Mouse (Mus musculus): Measurements from ENCODE around the gene Acd.

Gene Acd

GRCm38 (mm10) chr8:105702001-105702401 is 1.1 kb upstream of the Acd start:
- peak; percentile 34 for DNase-seq (ENCODE audit: low spot score)

- DNase-seq (ENCODE audit: low spot score) = peak; percentile 66
Observed at GRCm38 (mm10) chr8:105700566-105700965, 336 bp downstream of the Acd start.

DNA sequence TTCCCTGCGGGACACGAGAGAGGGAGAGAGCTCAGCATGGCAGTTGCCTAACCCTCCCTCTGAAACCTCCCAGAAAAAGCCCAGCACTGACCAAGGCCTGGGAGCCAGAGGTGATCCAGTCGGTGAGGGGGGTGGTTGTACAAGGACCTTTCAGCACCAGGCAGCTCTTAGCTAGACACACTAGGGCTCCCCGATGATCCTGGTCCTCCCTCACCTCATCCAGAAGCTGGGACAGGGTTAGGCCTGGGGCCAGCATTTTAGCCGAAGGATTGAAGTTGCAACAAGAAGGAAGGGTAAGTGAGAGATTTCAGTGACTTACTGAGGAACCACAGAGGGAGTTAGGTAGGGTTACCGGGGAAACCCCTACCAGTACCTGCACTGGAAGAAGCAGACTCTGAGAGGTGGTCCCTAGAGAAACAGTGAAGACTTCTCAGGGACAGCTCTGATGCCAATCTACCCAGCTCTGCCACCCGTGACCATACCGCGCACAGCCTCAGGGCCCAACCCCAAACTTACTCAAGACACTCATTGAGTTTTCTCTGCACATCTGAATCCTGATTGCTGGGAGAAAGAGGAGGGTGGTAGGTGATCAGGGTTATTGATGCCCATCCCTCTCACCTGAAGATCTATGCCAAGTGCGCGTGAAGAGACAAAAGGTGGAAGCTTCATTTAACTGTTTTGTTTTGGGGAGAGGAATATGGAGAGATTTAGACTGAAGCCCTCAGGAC is 1.2 kb downstream of the Acd start:
- no peak for DNase-seq (ENCODE audit: low spot score)

DNA sequence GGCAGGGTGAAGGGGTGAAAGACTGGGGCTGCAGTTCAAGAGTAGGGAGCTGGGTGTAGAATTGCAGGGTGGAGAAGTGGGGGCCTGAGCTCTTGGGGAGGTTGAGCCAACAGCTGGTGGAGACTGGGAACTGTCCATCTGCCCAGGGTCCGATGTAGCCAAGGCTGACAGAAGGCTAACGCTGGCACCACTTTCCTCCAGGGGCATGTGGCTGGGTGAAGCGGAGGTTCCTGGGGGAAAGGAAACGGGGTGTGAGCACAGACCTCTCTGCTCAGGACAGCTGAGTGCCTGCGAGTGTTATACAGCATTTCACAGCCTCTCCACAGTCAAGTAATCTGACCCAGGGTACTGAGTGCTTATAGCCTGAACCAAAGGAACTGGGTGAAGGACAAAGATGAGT is 2.2 kb downstream of the Acd start:
- DNase-seq (ENCODE audit: low spot score) = no peak

DNA sequence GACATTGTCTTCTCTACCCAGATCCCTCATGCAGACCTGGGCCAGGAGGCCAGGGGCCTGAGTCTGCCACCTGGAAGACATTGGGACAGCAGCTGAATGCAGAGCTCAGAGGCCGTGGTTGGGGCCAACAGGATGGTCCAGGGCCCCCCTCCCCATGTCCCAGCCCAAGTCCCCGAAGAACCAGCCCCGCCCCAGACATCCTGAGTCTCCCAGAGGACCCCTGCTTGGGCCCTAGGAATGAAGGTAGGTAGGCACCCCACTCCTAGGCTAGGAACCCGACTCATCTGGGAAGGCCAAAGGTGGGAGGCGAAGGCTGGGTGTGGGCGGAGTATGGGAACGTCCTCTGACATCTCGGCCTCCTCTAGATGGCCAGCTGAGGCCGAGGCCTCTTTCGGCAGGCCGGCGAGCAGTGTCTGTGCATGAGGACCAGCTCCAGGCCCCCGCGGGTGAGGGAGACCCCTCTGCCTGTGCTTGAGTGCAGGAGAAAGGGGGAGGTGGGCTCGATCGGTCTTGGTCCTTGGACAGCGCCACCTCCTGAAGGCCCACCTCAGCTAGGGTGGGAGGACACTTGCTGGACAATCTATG is 3.6 kb downstream of the Acd start:
- no peak for DNase-seq (ENCODE audit: low spot score)

DNA sequence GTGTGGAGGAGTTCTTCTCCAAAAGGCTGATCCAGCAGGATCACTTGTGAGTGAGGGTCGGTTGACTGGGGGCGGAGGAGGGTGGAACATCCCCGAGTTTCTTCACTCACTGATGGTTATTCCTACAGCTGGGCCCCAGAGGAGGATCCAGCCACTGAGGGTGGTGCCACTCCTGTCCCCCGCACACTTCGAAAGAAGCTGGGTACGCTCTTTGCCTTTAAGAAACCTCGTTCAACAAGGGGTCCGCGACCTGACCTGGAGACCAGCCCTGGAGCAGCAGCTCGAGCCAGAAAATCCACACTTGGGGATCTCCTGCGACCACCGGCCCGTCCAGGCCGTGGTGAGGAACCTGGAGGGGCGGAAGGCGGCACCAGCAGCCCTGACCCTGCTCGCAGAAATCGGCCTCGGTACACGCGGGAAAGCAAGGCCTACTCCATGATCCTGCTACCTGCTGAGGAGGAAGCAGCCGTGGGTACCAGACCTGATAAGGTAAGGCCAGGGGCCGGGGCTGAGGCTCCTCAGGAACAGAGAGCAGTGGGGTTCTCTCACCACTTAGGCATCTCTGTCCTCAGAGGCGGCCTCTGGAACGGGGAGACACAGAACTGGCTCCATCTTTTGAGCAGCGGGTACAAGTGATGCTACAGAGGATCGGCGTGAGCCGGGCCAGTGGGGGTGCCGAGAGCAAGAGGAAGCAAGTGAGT is 5.7 kb downstream of the Acd start:
- DNase-seq (ENCODE audit: low spot score) = no peak

DNA sequence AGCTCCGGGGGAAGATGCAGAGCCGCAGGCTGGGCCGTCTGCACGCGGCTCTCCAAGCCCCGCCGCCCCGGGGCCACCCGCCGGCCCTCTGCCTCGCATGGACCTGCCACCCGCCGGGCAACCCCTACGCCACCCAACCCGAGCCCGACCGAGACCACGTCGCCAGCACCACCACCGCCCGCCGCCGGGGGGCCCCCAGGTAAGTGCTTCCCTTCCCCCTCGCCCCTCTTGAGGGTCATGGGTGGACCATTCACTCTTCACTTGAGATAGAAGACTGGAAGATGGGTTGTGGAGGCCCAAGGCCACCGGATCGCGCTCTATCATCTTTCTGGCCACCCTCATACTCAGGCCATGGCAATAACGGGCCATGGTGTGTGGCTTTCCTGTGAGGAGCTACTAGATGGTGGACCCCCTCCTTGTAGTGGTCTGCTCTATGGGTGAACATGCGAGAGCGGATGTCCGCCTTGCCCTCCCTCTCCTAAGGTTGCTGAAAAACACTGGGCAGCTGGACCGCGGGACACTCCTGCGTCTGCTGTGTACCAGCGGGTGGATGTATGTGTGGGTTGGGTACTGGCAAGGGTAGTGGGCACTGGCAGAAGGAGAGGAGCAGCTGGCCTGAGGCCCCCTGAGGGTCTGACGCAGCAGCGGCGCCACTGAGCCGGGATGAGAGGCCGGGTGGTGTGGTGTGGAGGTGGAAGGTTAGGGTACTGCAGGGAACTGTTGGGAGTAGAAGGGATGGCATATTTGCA is 6.7 kb downstream of the Acd start:
- no peak for DNase-seq (ENCODE audit: low spot score)

- peak; percentile 56 for DNase-seq (ENCODE audit: low spot score)
Observed at GRCm38 (mm10) chr8:105693648-105694047, 7.3 kb downstream of the Acd start.

- DNase-seq (ENCODE audit: low spot score) = no peak
Observed at GRCm38 (mm10) chr8:105692449-105693182, 8.3 kb downstream of the Acd start.

GRCm38 (mm10) chr8:105690978-105691377 is 9.9 kb downstream of the Acd start:
- DNase-seq (ENCODE audit: low spot score) = no peak

- DNase-seq (ENCODE audit: low spot score) = no peak
Observed at GRCm38 (mm10) chr8:105689983-105690360, 10.9 kb downstream of the Acd start.

DNA sequence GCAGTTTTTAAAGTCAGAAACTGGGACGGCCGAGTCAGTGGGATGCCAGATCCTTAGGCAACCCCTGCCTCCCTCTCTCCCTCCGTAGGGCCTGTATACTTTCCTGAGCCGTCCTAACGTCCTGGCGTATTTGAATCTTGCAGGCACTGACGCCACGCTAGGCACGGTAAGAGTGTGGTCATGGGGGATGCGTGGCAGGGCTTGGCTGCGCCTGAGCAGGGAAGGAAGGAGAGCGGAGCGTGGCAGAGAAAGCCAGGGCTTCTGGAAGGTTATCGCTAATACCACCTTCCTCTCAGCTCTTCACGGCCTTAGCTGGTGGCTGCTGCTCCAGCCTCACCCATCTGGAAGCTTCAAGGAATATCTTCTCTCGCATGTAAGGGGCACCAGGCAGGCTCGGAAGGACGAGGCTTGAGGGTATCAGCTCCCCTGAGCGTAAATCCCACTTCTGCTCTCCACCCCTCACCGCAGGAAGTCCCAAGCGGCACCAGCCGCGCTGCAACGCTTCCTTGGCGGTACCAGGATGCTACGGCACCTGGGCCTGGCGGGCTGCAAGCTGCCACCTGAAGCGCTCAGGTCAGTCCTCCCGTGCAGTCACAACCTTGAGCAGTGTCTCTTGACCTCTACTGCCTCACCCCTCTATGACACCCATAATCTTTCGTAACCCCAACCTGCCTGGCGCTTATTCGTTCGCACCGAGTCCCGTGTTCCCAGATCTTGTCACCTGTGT is 11.5 kb downstream of the Acd start:
- DNase-seq (ENCODE audit: low spot score) = no peak

DNA sequence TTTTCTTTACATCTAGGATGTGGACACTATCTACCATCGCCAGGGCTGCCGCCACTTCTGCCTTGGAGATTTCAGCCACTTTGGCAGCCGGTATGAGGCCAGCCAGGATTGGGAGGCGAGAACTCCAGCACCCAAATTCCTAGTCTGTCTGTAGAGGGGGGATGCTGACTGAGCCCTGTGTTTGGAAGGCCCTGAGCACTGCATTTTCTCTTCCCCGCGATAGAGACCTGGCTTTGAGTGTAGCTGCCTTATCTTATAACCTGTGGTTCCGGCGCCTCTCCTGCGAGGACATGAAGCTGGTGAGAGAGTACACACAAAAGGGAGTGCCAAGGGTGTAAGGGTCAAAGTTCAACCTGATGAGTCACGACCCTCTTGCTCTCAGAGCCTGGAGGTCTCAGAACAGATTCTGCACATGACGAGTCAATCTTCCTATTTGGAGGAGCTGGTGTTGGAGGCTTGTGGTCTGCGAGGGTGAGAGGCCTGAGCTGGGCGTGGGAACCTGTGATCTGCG is 12.6 kb downstream of the Acd start:
- DNase-seq (ENCODE audit: low spot score) = no peak

DNA sequence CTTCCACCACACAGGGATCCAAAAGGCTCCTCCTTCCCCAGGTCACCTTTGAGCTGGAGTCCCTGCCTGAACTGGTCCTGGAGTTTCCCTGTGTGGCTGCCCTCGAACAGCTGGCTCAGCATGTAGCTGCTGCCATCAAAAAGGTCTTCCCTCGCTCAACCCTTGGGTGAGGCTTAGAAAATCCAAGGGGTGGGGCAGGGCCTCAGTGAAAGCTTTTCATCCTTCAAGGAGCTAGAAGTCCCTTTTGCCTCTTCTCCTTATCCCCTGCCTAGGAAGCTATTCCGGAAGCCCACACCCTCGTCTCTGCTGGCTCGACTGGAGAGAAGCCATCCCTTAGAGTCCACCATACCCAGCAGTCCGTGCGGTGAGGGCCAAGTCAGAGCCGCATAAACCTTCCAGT is 13.4 kb downstream of the Acd start:
- no peak for DNase-seq (ENCODE audit: low spot score)

DNA sequence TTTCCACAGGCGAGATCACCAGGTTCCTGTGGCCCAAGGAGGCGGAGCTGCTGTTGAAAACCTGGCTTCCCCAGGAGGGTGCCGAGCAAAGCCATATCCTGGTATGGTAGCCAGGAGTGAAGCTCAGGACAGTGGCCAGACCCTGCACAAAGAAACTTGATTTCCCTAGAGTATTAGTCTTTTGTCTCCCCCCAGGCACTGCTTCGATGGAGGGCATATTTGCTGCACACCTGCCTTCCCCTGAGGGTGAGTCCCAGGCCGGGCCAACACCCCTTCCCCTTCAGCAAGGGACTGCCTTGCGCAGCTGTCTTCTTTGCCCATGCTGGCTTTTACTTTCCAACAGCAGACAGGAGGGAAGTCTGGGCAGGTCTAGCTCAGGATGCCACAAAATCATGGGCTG is 14.4 kb downstream of the Acd start:
- DNase-seq (ENCODE audit: low spot score) = no peak

DNA sequence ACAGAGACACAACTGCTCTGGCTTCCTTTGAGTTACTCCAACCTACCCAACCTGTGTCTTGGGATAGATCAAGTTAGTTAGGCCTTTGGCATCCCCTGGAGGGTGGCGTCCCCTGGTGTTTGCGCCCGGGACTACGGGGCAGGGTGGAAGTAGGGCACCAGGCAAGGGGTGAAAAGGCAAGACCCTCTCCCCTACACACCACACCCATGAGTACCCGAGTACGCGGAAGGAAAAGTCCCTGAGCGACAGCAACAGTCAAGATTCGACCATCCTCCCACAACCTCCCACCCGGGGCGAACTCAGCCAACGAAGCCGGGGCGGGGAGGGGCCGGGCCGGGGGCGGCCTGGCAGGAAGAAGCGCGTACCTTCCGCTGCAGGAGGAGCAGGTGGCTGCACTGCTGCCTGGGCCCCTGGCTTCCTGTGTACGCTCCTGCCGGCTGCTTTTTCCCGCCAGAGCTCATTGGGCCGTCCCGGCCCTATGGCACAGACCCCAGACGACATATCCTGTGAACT is 15.1 kb downstream of the Acd start, which contains the start of gene Carmil2:
TSS of gene Carmil2 (plus strand) at position 479 of the 513 bp plus-strand sequence.
- DNase-seq (ENCODE audit: low spot score) = peak; percentile 50

- DNase-seq (ENCODE audit: low spot score) = no peak
Observed at GRCm38 (mm10) chr8:105685325-105685724, 15.6 kb downstream of the Acd start.

GRCm38 (mm10) chr8:105677891-105678290 is 23.0 kb downstream of the Acd start:
- no peak for DNase-seq (ENCODE audit: low spot score)

DNA sequence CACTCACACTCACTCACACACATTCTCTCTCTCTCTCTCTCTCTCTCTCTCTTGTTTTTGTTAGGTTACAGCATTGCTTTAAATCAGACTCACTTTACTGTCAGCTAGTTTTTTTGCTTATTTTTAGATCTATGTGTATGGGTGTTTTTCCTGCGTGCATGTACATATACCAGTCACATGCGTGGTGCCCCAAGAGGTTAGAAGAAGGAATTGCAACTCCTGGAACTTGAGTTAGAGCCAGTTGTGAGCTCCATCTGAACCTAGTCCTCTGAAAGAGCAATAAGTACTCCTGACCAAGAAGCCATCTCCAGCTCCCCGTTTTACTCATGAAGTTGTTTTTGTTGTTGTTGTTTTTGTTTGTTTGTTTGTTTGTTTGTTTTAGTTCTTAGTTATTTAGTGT is 39.7 kb downstream of the Acd start:
- DNase-seq (ENCODE audit: low spot score) = peak; percentile 60

GRCm38 (mm10) chr8:105657641-105658040 is 43.3 kb downstream of the Acd start:
- DNase-seq (ENCODE audit: low spot score) = no peak

DNA sequence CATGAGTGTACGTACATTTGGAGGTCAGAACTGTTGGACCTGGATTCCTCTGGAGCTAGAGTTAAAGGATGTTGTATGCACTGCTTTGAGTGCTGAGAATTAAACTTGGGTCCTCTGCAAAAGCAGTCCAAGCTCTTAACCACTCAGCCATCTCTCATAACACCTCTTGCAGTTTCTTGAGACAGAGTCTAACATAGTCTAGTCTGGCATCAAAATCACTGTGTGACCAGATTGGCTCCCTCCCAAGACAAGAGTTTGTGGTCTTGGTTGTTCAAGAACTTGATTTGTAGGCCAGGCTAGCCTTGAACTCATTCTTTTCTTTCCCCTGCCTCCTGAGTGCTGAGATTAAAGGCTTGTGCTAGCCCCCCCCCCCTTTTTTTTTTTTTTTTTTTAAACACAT is 52.0 kb downstream of the Acd start:
- DNase-seq (ENCODE audit: low spot score) = no peak

Data from embryo, embryonic 10 days (tissue).